ENCODE assay signal across 8 mouse cellular contexts in the genomic region with DNA sequence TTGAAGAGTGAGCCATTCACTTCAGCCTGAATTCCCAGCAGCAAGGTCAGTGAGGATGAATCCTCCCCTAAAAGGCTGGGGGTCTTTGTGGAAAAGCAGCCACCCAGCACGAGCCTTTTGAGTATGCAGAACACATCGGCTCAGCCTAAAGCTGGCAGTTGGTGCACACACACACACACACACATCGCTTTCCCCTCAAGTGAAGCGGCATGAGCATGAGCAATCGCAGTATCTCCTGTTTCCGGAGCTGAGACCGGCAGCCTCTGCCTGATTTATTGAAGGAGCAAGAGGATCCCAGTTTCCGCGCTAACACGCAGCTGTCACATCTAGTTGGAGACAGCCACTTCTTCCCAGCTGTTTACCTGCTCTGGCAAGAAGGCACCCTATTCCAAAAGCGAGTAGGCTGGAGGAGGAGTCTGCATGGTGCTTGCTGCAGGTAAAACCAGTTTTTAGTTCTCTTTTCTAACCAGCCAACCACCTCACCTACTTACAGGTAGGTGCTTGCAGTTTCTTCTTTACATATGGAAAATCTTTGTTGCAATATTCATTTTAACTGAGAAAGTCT.
A peak's percentile ranks its signal among the peaks of the same experiment; 100 is the strongest.
DNase-seq lines count a peak whose midpoint lies in the region; ATAC-seq and TF ChIP-seq lines count a peak whose summit lies in the region.

No protein-coding gene starts in this region.

- no peaks in the 10 kb centered on the region for H3K9me3 ChIP-seq in midbrain, embryonic 11.5 days (ENCODE audit: control insufficient read depth, low read length)
- H3K9me3 ChIP-seq in stomach, postnatal 0 days (ENCODE audit: control insufficient read depth, low read length), result no peaks in the 10 kb centered on the region

- DNase-seq in adrenal gland, postnatal 10 days, result peak; percentile 3
- DNase-seq in adrenal gland, postnatal 25 days, result no peak
- peak; percentile 1 for DNase-seq in R1 (ENCODE audit: low read depth, low spot score)
- peak; percentile 22 to 24 for DNase-seq in frontal cortex, postnatal 36 days (ENCODE audit: low spot score in 2 of 2)
- DNase-seq in midbrain, embryonic 11.5 days (ENCODE audit: low spot score, missing footprints), result peak; percentile 93
- no peak for DNase-seq in stomach, postnatal 0 days (ENCODE audit: low spot score)
- DNase-seq in ovary, postnatal 10 days (ENCODE audit: low spot score), result no peak
- DNase-seq in gastrocnemius, postnatal 4 days (ENCODE audit: low spot score in 2 of 2), result no peak

- H3K4me3 ChIP-seq in midbrain, embryonic 11.5 days (ENCODE audit: low read depth, low read length), result peak overlapping the region; percentile 32
- no peak overlapping the region for H3K4me3 ChIP-seq in stomach, postnatal 0 days (ENCODE audit: low read depth, low read length)

- peak overlapping the region; percentile 51 for H3K4me2 ChIP-seq in midbrain, embryonic 11.5 days
- peak overlapping the region; percentile 15; the same call in 1 of the 2 replicates for H3K4me2 ChIP-seq in stomach, postnatal 0 days (replicated peaks; ENCODE audit: low read depth)

- H3K27me3 ChIP-seq in midbrain, embryonic 11.5 days (ENCODE audit: control insufficient read depth, insufficient read depth, low read length), result no peaks in the 10 kb centered on the region
- H3K27me3 ChIP-seq in stomach, postnatal 0 days (ENCODE audit: control insufficient read depth, insufficient read depth, low read length), result no peaks in the 10 kb centered on the region

- ATAC-seq in midbrain, embryonic 11.5 days (ENCODE audit: low FRiP score), result peak; percentile 93
- ATAC-seq in stomach, postnatal 0 days (ENCODE audit: low FRiP score, low TSS enrichment), result no peak

- no peak for TF ChIP-seq CTCF in stomach, postnatal 0 days (IDR thresholded peaks at IDR 0.05; ENCODE audit: low read depth)

- peak overlapping the region; percentile 14; the same call in 1 of the 2 replicates for H3K9ac ChIP-seq in midbrain, embryonic 11.5 days (ENCODE audit: low read length)
- H3K9ac ChIP-seq in stomach, postnatal 0 days (ENCODE audit: low read length), result no peak overlapping the region

- no peak overlapping the region for H3K27ac ChIP-seq in midbrain, embryonic 11.5 days (ENCODE audit: low read depth, low read length)
- no peak overlapping the region for H3K27ac ChIP-seq in stomach, postnatal 0 days (replicated peaks)

- TF ChIP-seq EP300 in stomach, postnatal 0 days (optimal IDR thresholded peaks at IDR 0.05), result no peak

- no peaks in the 10 kb centered on the region for H3K36me3 ChIP-seq in midbrain, embryonic 11.5 days (ENCODE audit: control insufficient read depth, insufficient read depth, low read length)
- no peaks in the 10 kb centered on the region for H3K36me3 ChIP-seq in stomach, postnatal 0 days (ENCODE audit: control insufficient read depth, insufficient read depth, low read length)

- 6% methylated on average over 11 of the region's 11 CpGs for WGBS in midbrain, embryonic 11.5 days
- 20% methylated on average over 11 of the region's 11 CpGs for WGBS in stomach, postnatal 0 days

- peaks cover 6% of the 10 kb centered on the region; the same call in 1 of the 2 replicates for H3K4me1 ChIP-seq in midbrain, embryonic 11.5 days (ENCODE audit: control insufficient read depth, insufficient read depth, low read length)
- H3K4me1 ChIP-seq in stomach, postnatal 0 days (replicated peaks; ENCODE audit: control insufficient read depth, insufficient read depth), result no peaks in the 10 kb centered on the region

Comparison
In these comparisons a context has a peak if more than half of its experiments do, and no peak if none do; other contexts are left out.
1. DNase-seq: peak in adrenal gland, postnatal 10 days (single experiment), R1 (single experiment), frontal cortex, postnatal 36 days (2 of 2) and midbrain, embryonic 11.5 days (single experiment); none in adrenal gland, postnatal 25 days (single experiment), stomach, postnatal 0 days (single experiment), ovary, postnatal 10 days (single experiment) and gastrocnemius, postnatal 4 days (0 of 2).